Mouse (Mus musculus): Measurements from ENCODE around the gene Zfp791. TPM values are rescaled to one million over a fixed set of nuclear protein-coding genes. Genes with fewer than 3 reads are reported as not detected.
"Not testable (repeated sequence)": the region's sequence is repeated elsewhere in the genome, so short reads cannot be mapped to it uniquely, and the experiment has no call there.

The Zfp791 gene
- polyA plus RNA-seq, 2 experiments = 0.77 to 2.4 TPM

- DNase-seq (ENCODE audit: low spot score) = no peak
- no peak for ATAC-seq (ENCODE audit: low FRiP score, low read depth)
- Histone ChIP-seq H3K9ac (ENCODE audit: low read depth, low read length, severe bottlenecking) (no peak overlapping the region), H3K9me3 (ENCODE audit: control insufficient read depth, low read length) (no peaks in the 10 kb centered on the region), H3K27me3 (ENCODE audit: control insufficient read depth, insufficient read depth, low read length) (no peaks in the 10 kb centered on the region), H3K4me3 (replicated peaks; ENCODE audit: low read length) (no peak overlapping the region), H3K27ac (replicated peaks; ENCODE audit: low read depth, low read length) (no peak overlapping the region), H3K4me1 (ENCODE audit: control insufficient read depth, insufficient read depth, low read length) (no peaks in the 10 kb centered on the region), H3K36me3 (ENCODE audit: control insufficient read depth, insufficient read depth, low read length) (no peaks in the 10 kb centered on the region), H3K4me2 (replicated peaks; ENCODE audit: low read depth, low read length, severe bottlenecking) (no peak overlapping the region)
- 89% methylated on average over 8 of the region's 8 CpGs for WGBS
- no peak for TF ChIP-seq POLR2A (IDR thresholded peaks at IDR 0.05; ENCODE audit: borderline replicate concordance, extremely low read depth, insufficient read depth, insufficient read length)
Observed at GRCm38 (mm10) chr8:85123691-85124090, 796 bp upstream of the Zfp791 start.

GRCm38 (mm10) chr8:85120251-85120650 lies 2.6 kb downstream of the Zfp791 start:
- not testable (repeated sequence) for H3K4me3 ChIP-seq (replicated peaks; ENCODE audit: low read length); H3K4me2 ChIP-seq (replicated peaks; ENCODE audit: low read depth, low read length, severe bottlenecking); H3K27me3 ChIP-seq (ENCODE audit: control insufficient read depth, insufficient read depth, low read length); H3K27ac ChIP-seq (replicated peaks; ENCODE audit: low read depth, low read length); H3K4me1 ChIP-seq (ENCODE audit: control insufficient read depth, insufficient read depth, low read length); H3K9me3 ChIP-seq (ENCODE audit: control insufficient read depth, low read length); ATAC-seq (ENCODE audit: low FRiP score, low read depth); H3K36me3 ChIP-seq (ENCODE audit: control insufficient read depth, insufficient read depth, low read length); H3K9ac ChIP-seq (ENCODE audit: low read depth, low read length, severe bottlenecking); DNase-seq (ENCODE audit: low spot score)
- WGBS = 82% methylated on average over 5 of the region's 5 CpGs

- Histone ChIP-seq H3K36me3 (ENCODE audit: control insufficient read depth, insufficient read depth, low read length) (no peaks in the 10 kb centered on the region), H3K27ac (replicated peaks; ENCODE audit: low read depth, low read length) (peak overlapping the region; percentile 72), H3K4me2 (replicated peaks; ENCODE audit: low read depth, low read length, severe bottlenecking) (peak overlapping the region; percentile 73), H3K9me3 (ENCODE audit: control insufficient read depth, low read length) (no peaks in the 10 kb centered on the region), H3K4me3 (replicated peaks; ENCODE audit: low read length) (peak overlapping the region; percentile 58), H3K9ac (ENCODE audit: low read depth, low read length, severe bottlenecking) (peak overlapping the region; percentile 71), H3K27me3 (ENCODE audit: control insufficient read depth, insufficient read depth, low read length) (no peaks in the 10 kb centered on the region), H3K4me1 (ENCODE audit: control insufficient read depth, insufficient read depth, low read length) (no peaks in the 10 kb centered on the region)
- DNase-seq (ENCODE audit: low spot score) (peak; percentile 91), ATAC-seq (ENCODE audit: low FRiP score, low read depth) (peak; percentile 93)
- no peak for TF ChIP-seq POLR2A (IDR thresholded peaks at IDR 0.05; ENCODE audit: borderline replicate concordance, extremely low read depth, insufficient read depth, insufficient read length)
- 6% methylated on average over 37 of the region's 37 CpGs for WGBS
Observed at GRCm38 (mm10) chr8:85119052-85119981, 3.6 kb downstream of the Zfp791 start.

GRCm38 (mm10) chr8:85116984-85117383 lies 5.9 kb downstream of the Zfp791 start:
- ATAC-seq (ENCODE audit: low FRiP score, low read depth) = no peak
- TF ChIP-seq POLR2A (IDR thresholded peaks at IDR 0.05; ENCODE audit: borderline replicate concordance, extremely low read depth, insufficient read depth, insufficient read length) = no peak

GRCm38 (mm10) chr8:85115501-85115900 lies 7.4 kb downstream of the Zfp791 start:
- H3K4me1 ChIP-seq (ENCODE audit: control insufficient read depth, insufficient read depth, low read length) = no peaks in the 10 kb centered on the region
- H3K9ac ChIP-seq (ENCODE audit: low read depth, low read length, severe bottlenecking) = no peak overlapping the region
- DNase-seq (ENCODE audit: low spot score) (no peak), ATAC-seq (ENCODE audit: low FRiP score, low read depth) (no peak)
- no peak for TF ChIP-seq POLR2A (IDR thresholded peaks at IDR 0.05; ENCODE audit: borderline replicate concordance, extremely low read depth, insufficient read depth, insufficient read length)
- peaks cover 17% of the 10 kb centered on the region for H3K36me3 ChIP-seq (ENCODE audit: control insufficient read depth, insufficient read depth, low read length)
- H3K27ac ChIP-seq (replicated peaks; ENCODE audit: low read depth, low read length) = no peak overlapping the region
- H3K27me3 ChIP-seq (ENCODE audit: control insufficient read depth, insufficient read depth, low read length) = no peaks in the 10 kb centered on the region
- no peaks in the 10 kb centered on the region for H3K9me3 ChIP-seq (ENCODE audit: control insufficient read depth, low read length)
- no peak overlapping the region for H3K4me2 ChIP-seq (replicated peaks; ENCODE audit: low read depth, low read length, severe bottlenecking)
- WGBS = 76% methylated on average over 4 of the region's 4 CpGs
- no peak overlapping the region for H3K4me3 ChIP-seq (replicated peaks; ENCODE audit: low read length)

More at GRCm38 (mm10) chr8:85116984-85117383, 5.9 kb downstream of the Zfp791 start:
- H3K27me3 ChIP-seq (ENCODE audit: control insufficient read depth, insufficient read depth, low read length) = no peaks in the 10 kb centered on the region
- no peaks in the 10 kb centered on the region for H3K4me1 ChIP-seq (ENCODE audit: control insufficient read depth, insufficient read depth, low read length)
- no peak overlapping the region for H3K4me2 ChIP-seq (replicated peaks; ENCODE audit: low read depth, low read length, severe bottlenecking)
- H3K9ac ChIP-seq (ENCODE audit: low read depth, low read length, severe bottlenecking) = no peak overlapping the region
- H3K9me3 ChIP-seq (ENCODE audit: control insufficient read depth, low read length) = no peaks in the 10 kb centered on the region
- 92% methylated on average over 7 of the region's 7 CpGs for WGBS
- H3K27ac ChIP-seq (replicated peaks; ENCODE audit: low read depth, low read length) = no peak overlapping the region
- H3K36me3 ChIP-seq (ENCODE audit: control insufficient read depth, insufficient read depth, low read length) = peaks cover 8% of the 10 kb centered on the region
- H3K4me3 ChIP-seq (replicated peaks; ENCODE audit: low read length) = no peak overlapping the region
- DNase-seq (ENCODE audit: low spot score) = no peak

All from limb, embryonic 14.5 days (tissue).